Mouse (Mus musculus) lung, postnatal 0 days (tissue): Measurements from ENCODE around the gene Btaf1. TPM values are rescaled to one million over a fixed set of nuclear protein-coding genes. Genes with fewer than 3 reads are reported as not detected.

Experiments used
- ATAC-seq: fragments of 200-750 bp; cut with Nextera tagmentation; 2 replicates; pipeline ENCODE4 v1.8.0; 2017; ENCODE audit warnings: moderate library complexity
- DNase-seq: peaks from one replicate; pipeline ENCODE4 v3.0.0-alpha.2; 2016; ENCODE audit warnings: low spot score
- H3K27ac ChIP-seq: fragments of 300-500 bp; sonication (generic); 2 replicates; pipeline ENCODE4 v1.5.1; 2014; ENCODE audit warnings: antibody characterized with exemption, mild to moderate bottlenecking, low read length, mixed read lengths
- H3K27me3 ChIP-seq: fragments of 300-500 bp; sonication (generic); replicated peaks from 2 replicates; pipeline ENCODE4 v1.6.1; 2014; ENCODE audit warnings: low read length, mixed read lengths; ENCODE audit not compliant: insufficient read depth
- H3K36me3 ChIP-seq: fragments of 300-500 bp; sonication (generic); 2 replicates; pipeline ENCODE4 v1.6.1; 2014; ENCODE audit warnings: low read length, mixed read lengths; ENCODE audit not compliant: insufficient read depth
- H3K4me1 ChIP-seq: fragments of 300-500 bp; sonication (generic); 2 replicates; pipeline ENCODE4 v1.6.1; 2014; ENCODE audit warnings: antibody characterized with exemption, low read depth, low read length, mixed read lengths; ENCODE audit not compliant: insufficient read depth
- H3K4me2 ChIP-seq: fragments of 300-500 bp; sonication (generic); replicated peaks from 2 replicates; pipeline ENCODE4 v1.6.1; 2014; ENCODE audit warnings: low read depth, mild to moderate bottlenecking, low read length, moderate library complexity, mixed read lengths
- H3K4me3 ChIP-seq: fragments of 300-500 bp; sonication (generic); 2 replicates; pipeline ENCODE4 v1.5.1; 2014; ENCODE audit warnings: low read depth, low read length
- H3K9ac ChIP-seq: fragments of 300-500 bp; sonication (generic); replicated peaks from 2 replicates; pipeline ENCODE4 v1.6.1; 2014; ENCODE audit warnings: low read depth, mild to moderate bottlenecking
- H3K9me3 ChIP-seq: fragments of 300-500 bp; sonication (generic); 2 replicates; pipeline ENCODE4 v1.6.1; 2016; ENCODE audit warnings: low read length, mixed read lengths
- CTCF ChIP-seq: IDR thresholded peaks from 2 replicates; pipeline ENCODE4 v1.5.1; 2016; ENCODE audit warnings: antibody characterized with exemption, mild to moderate bottlenecking
- EP300 ChIP-seq: IDR thresholded peaks from 2 replicates; pipeline ENCODE4 v1.6.1; 2016; ENCODE audit warnings: antibody characterized with exemption, mild to moderate bottlenecking, control low read depth
- WGBS: fragments of 180-500 bp; shearing (Covaris S2); extraction: QIAGEN DNeasy Blood & Tissue Kit; methylation state at CpG from one replicate; pipeline ENCODE4 v1.1.7; 2014; 5-methylcytosine and 5-hydroxymethylcytosine counted together
- polyA plus RNA-seq: library from polyadenylated mRNA; unstranded; fragments of >200 nt; fragmentation: Nextera tagmentation; extraction: Ambion mirVana; gene quantifications from 2 replicates; pipeline ENCODE4 v1.2.1, GENCODE M21; 2015

Gene Btaf1
- polyA plus RNA-seq, 1 experiment from 2014 or later = 6.4 TPM

- peaks cover 28% of the 10 kb centered on the region; the same call in 1 of the 2 replicates for H3K36me3 ChIP-seq
- 96% methylated on average over 3 of the region's 3 CpGs for WGBS
These were observed 34.1 kb upstream of the Btaf1 start for GRCm38 (mm10) chr19:36891746-36892145.

GRCm38 (mm10) chr19:36896791-36897569, 28.9 kb upstream of the Btaf1 start:
- WGBS = 34% methylated on average over 10 of the region's 10 CpGs
- no peak for TF ChIP-seq EP300
- TF ChIP-seq CTCF = no peak
- no peak overlapping the region for H3K4me2 ChIP-seq
- ATAC-seq (no peak), DNase-seq (no peak)
- no peaks in the 10 kb centered on the region for H3K27me3 ChIP-seq
- H3K9me3 ChIP-seq = no peaks in the 10 kb centered on the region
- no peaks in the 10 kb centered on the region for H3K4me1 ChIP-seq
- no peak overlapping the region for H3K27ac ChIP-seq
- H3K4me3 ChIP-seq = no peak overlapping the region
- H3K36me3 ChIP-seq = peaks cover 2% of the 10 kb centered on the region; the same call in 1 of the 2 replicates
- H3K9ac ChIP-seq = no peak overlapping the region

More at GRCm38 (mm10) chr19:36891746-36892145, 34.1 kb upstream of the Btaf1 start:
- H3K4me3 ChIP-seq = no peak overlapping the region
- H3K4me2 ChIP-seq = no peak overlapping the region
- no peak overlapping the region for H3K9ac ChIP-seq
- TF ChIP-seq CTCF = no peak
- TF ChIP-seq EP300 = no peak
- no peak for ATAC-seq
- DNase-seq = no peak
- no peaks in the 10 kb centered on the region for H3K9me3 ChIP-seq
- H3K27ac ChIP-seq = no peak overlapping the region
- H3K27me3 ChIP-seq = no peaks in the 10 kb centered on the region
- no peaks in the 10 kb centered on the region for H3K4me1 ChIP-seq

GRCm38 (mm10) chr19:36897778-36898177, 28.1 kb upstream of the Btaf1 start:
- TF ChIP-seq CTCF (peak; percentile 84), EP300 (no peak)

GRCm38 (mm10) chr19:36903377-36903776, 22.5 kb upstream of the Btaf1 start:
- Histone ChIP-seq H3K27ac (no peak overlapping the region), H3K4me1 (no peaks in the 10 kb centered on the region), H3K9me3 (no peaks in the 10 kb centered on the region), H3K9ac (no peak overlapping the region), H3K27me3 (no peaks in the 10 kb centered on the region), H3K4me2 (peak overlapping the region; percentile 87; the same call in 1 of the 2 replicates), H3K36me3 (no peaks in the 10 kb centered on the region), H3K4me3 (no peak overlapping the region)
- TF ChIP-seq EP300 (no peak), CTCF (no peak)
- no peak for ATAC-seq
- no peak for DNase-seq
- WGBS = 44% methylated on average over 7 of the region's 7 CpGs

More at GRCm38 (mm10) chr19:36897778-36898177, 28.1 kb upstream of the Btaf1 start:
- peak; percentile 44; the same call in 1 of the 2 replicates for ATAC-seq
- no peak overlapping the region for H3K4me3 ChIP-seq
- H3K4me2 ChIP-seq = no peak overlapping the region
- peak; percentile 62 for DNase-seq
- H3K4me1 ChIP-seq = no peaks in the 10 kb centered on the region
- H3K36me3 ChIP-seq = no peaks in the 10 kb centered on the region
- no peaks in the 10 kb centered on the region for H3K9me3 ChIP-seq
- no peak overlapping the region for H3K27ac ChIP-seq
- H3K27me3 ChIP-seq = no peaks in the 10 kb centered on the region
- 45% methylated on average over 9 of the region's 9 CpGs for WGBS
- no peak overlapping the region for H3K9ac ChIP-seq

- H3K4me1 ChIP-seq = no peaks in the 10 kb centered on the region
- DNase-seq (peak; percentile 37), ATAC-seq (peak; percentile 69)
- TF ChIP-seq CTCF (no peak), EP300 (no peak)
- peak overlapping the region; percentile 56 for H3K9ac ChIP-seq
- no peaks in the 10 kb centered on the region for H3K27me3 ChIP-seq
- no peaks in the 10 kb centered on the region for H3K36me3 ChIP-seq
- 3% methylated on average over 38 of the region's 41 CpGs for WGBS
- H3K9me3 ChIP-seq = no peaks in the 10 kb centered on the region
- no peak overlapping the region for H3K27ac ChIP-seq
- peak overlapping the region; percentile 87 for H3K4me2 ChIP-seq
- peak overlapping the region; percentile 53 for H3K4me3 ChIP-seq
These were observed 21.5 kb upstream of the Btaf1 start for GRCm38 (mm10) chr19:36904211-36905007.

- no peaks in the 10 kb centered on the region for H3K27me3 ChIP-seq
- ATAC-seq = no peak
- TF ChIP-seq CTCF (no peak), EP300 (no peak)
- H3K9ac ChIP-seq = no peak overlapping the region
- H3K4me2 ChIP-seq = no peak overlapping the region
- WGBS = 79% methylated on average over 3 of the region's 3 CpGs
- no peak overlapping the region for H3K27ac ChIP-seq
- H3K4me3 ChIP-seq = no peak overlapping the region
- no peak for DNase-seq
- no peaks in the 10 kb centered on the region for H3K9me3 ChIP-seq
- H3K4me1 ChIP-seq = no peaks in the 10 kb centered on the region
- H3K36me3 ChIP-seq = no peaks in the 10 kb centered on the region
These were observed 16.7 kb upstream of the Btaf1 start for GRCm38 (mm10) chr19:36909150-36909549.
